Mouse (Mus musculus): ENCODE data around the gene Zc3h4.

DNA sequence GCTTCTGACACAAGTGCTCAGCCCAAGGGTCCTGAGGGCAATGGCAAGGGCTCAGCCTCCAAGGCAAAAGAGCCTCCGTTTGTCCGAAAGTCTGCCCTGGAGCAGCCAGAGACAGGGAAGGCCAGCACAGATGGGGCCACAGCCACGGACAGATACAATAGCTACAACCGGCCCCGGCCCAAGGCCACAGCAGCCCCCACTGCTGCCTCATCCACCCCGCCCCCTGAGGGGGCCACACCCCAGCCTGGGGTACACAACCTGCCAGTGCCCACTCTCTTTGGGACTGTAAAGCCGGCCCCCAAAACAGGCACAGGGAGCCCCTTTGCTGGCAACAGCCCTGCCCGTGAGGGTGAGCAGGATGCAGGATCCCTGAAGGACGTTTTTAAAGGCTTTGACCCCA, 34.4 kb downstream of the Zc3h4 start:
- TF ChIP-seq GATA1 (IDR thresholded peaks at IDR 0.05; ENCODE audit: low read length) (no peak), TAL1 (IDR thresholded peaks at IDR 0.05; ENCODE audit: low read length) (no peak)

Data from erythroblast, embryonic 14.5 days (primary cell).